Comparison of ENCODE assay signal across 8 mouse cellular contexts in genomic region chr9:56464863-56465654, GRCm38 (mm10). TPM values are rescaled to one million over a fixed set of nuclear protein-coding genes. Genes with fewer than 3 reads are reported as not detected.
DNase-seq lines count a peak whose midpoint lies in the region; ATAC-seq and TF ChIP-seq lines count a peak whose summit lies in the region.

No protein-coding gene starts in this region.

- H3K27ac ChIP-seq in forebrain, embryonic 11.5 days (ENCODE audit: low read depth, low read length) = peak overlapping the region; percentile 42
- H3K27ac ChIP-seq in hindbrain, embryonic 12.5 days = peak overlapping the region; percentile 71
- peak overlapping the region; percentile 32; the same call in 1 of the 2 replicates for H3K27ac ChIP-seq in liver, adult 2 months (replicated peaks; ENCODE audit: insufficient read depth, low read depth, low read length)

- peaks cover 3% of the 10 kb centered on the region; the same call in 1 of the 2 replicates for H3K4me1 ChIP-seq in forebrain, embryonic 11.5 days (replicated peaks; ENCODE audit: control insufficient read depth, insufficient read depth, low read length)
- peaks cover 11% of the 10 kb centered on the region for H3K4me1 ChIP-seq in hindbrain, embryonic 12.5 days
- H3K4me1 ChIP-seq in liver, adult 2 months (ENCODE audit: control insufficient read depth, insufficient read depth, low read length) = peaks cover 9% of the 10 kb centered on the region

- no peak for TF ChIP-seq POLR2A in liver, adult 2 months (IDR thresholded peaks at IDR 0.05; ENCODE audit: extremely low read depth, insufficient read depth, low read length)

- H3K9me3 ChIP-seq in forebrain, embryonic 11.5 days (ENCODE audit: control insufficient read depth, low read length) = no peaks in the 10 kb centered on the region
- H3K9me3 ChIP-seq in hindbrain, embryonic 12.5 days (replicated peaks) = no peaks in the 10 kb centered on the region

- TF ChIP-seq CTCF in liver, adult 2 months (IDR thresholded peaks at IDR 0.05; ENCODE audit: low read depth, low read length) = no peak

- H3K27me3 ChIP-seq in forebrain, embryonic 11.5 days (ENCODE audit: control insufficient read depth, insufficient read depth, low read length) = no peaks in the 10 kb centered on the region
- no peaks in the 10 kb centered on the region for H3K27me3 ChIP-seq in hindbrain, embryonic 12.5 days
- H3K27me3 ChIP-seq in liver, adult 2 months (ENCODE audit: control insufficient read depth, insufficient read depth, low read length) = no peaks in the 10 kb centered on the region

- 39% methylated on average over 22 of the region's 23 CpGs for WGBS in forebrain, embryonic 11.5 days
- 36% methylated on average over 23 of the region's 23 CpGs for WGBS in hindbrain, embryonic 12.5 days
- 76% methylated on average over 23 of the region's 23 CpGs for WGBS in liver, adult 2 months

- peaks cover 3% of the 10 kb centered on the region; the same call in 1 of the 2 replicates for H3K79me2 ChIP-seq in liver, adult 2 months (ENCODE audit: control insufficient read depth, insufficient read depth, low read length)

- H3K4me3 ChIP-seq in forebrain, embryonic 11.5 days (ENCODE audit: low read depth, low read length) = no peak overlapping the region
- H3K4me3 ChIP-seq in hindbrain, embryonic 12.5 days = no peak overlapping the region
- no peak overlapping the region for H3K4me3 ChIP-seq in liver, adult 2 months (ENCODE audit: insufficient read depth, low read depth, low read length)

- DNase-seq in ovary, adult 18-20 months (ENCODE audit: low spot score) = peak; percentile 6
- no peak for DNase-seq in ovary, postnatal 14 days (ENCODE audit: low spot score)
- no peak for DNase-seq in forebrain, embryonic 11.5 days (ENCODE audit: low spot score)
- peak; percentile 26 for DNase-seq in liver, adult 2 months (ENCODE audit: extremely low read depth, low read depth, low spot score)
- peak; percentile 49 to 60 for DNase-seq in monocyte, adult 2 months (ENCODE audit: low read depth in 1 of 2, low spot score in 2 of 2)
- peak; percentile 68 for DNase-seq in thymus, postnatal 4 days
- no peak for DNase-seq in right cerebral cortex, postnatal 25 days

- H3K36me3 ChIP-seq in forebrain, embryonic 11.5 days (ENCODE audit: control insufficient read depth, insufficient read depth, low read length) = no peaks in the 10 kb centered on the region
- peaks cover 9% of the 10 kb centered on the region; the same call in 1 of the 2 replicates for H3K36me3 ChIP-seq in hindbrain, embryonic 12.5 days
- peaks cover 2% of the 10 kb centered on the region; the same call in 1 of the 2 replicates for H3K36me3 ChIP-seq in liver, adult 2 months (ENCODE audit: control insufficient read depth, insufficient read depth, low read length)

- ATAC-seq in forebrain, embryonic 11.5 days (replicated peaks; ENCODE audit: low FRiP score) = no peak
- ATAC-seq in hindbrain, embryonic 12.5 days (ENCODE audit: low FRiP score) = no peak

- H3K9ac ChIP-seq in forebrain, embryonic 11.5 days (ENCODE audit: low read length) = no peak overlapping the region
- H3K9ac ChIP-seq in hindbrain, embryonic 12.5 days = peak overlapping the region; percentile 15; the same call in 1 of the 2 replicates
- no peak overlapping the region for H3K9ac ChIP-seq in liver, adult 2 months (ENCODE audit: low read depth, low read length)

- no peak overlapping the region for H3K4me2 ChIP-seq in forebrain, embryonic 11.5 days (ENCODE audit: low read depth, low read length, severe bottlenecking)
- H3K4me2 ChIP-seq in hindbrain, embryonic 12.5 days (replicated peaks) = peak overlapping the region; percentile 30

RNA-seq across cellular contexts. Expression of gene Hmg20a, which starts 46.6 kb away (rescaled TPM):
- 73.0 and 74.7 TPM in 2 replicates for polyA plus RNA-seq in forebrain, embryonic 11.5 days (2014; fragmentation: Nextera tagmentation; extraction: Ambion mirVana)
- polyA plus RNA-seq in hindbrain, embryonic 12.5 days (2016; fragmentation: Nextera tagmentation; extraction: Ambion mirVana) = 83.1 and 86.5 TPM in 2 replicates
- 6.6 and 8.3 TPM in 2 replicates for total RNA-seq in liver, adult 2 months (2014; rRNA removed)
- 6.0 and 6.8 TPM in 2 replicates for polyA plus RNA-seq in liver, adult 2 months (2012; rRNA removed)

RNA-seq across cellular contexts. Expression of gene Peak1, which starts 47.2 kb away (rescaled TPM):
- polyA plus RNA-seq in forebrain, embryonic 11.5 days (2014; fragmentation: Nextera tagmentation; extraction: Ambion mirVana) = 5.8 and 6.2 TPM in 2 replicates
- 8.1 and 9.4 TPM in 2 replicates for polyA plus RNA-seq in hindbrain, embryonic 12.5 days (2016; fragmentation: Nextera tagmentation; extraction: Ambion mirVana)
- total RNA-seq in liver, adult 2 months (2014; rRNA removed) = 9.4 and 10.7 TPM in 2 replicates
- 2.1 and 2.8 TPM in 2 replicates for polyA plus RNA-seq in liver, adult 2 months (2012; rRNA removed)

Comparison
In these comparisons a context has a peak if more than half of its experiments do, and no peak if none do; other contexts are left out.
1. DNase-seq: peak in ovary, adult 18-20 months (single experiment), liver, adult 2 months (single experiment), monocyte, adult 2 months (2 of 2) and thymus, postnatal 4 days (single experiment); none in ovary, postnatal 14 days (single experiment), forebrain, embryonic 11.5 days (single experiment) and right cerebral cortex, postnatal 25 days (single experiment).
2. Peak in every context shown above with its lines, with median percentiles within 50 percentile points of each other: H3K27ac ChIP-seq.